Mouse (Mus musculus) limb, embryonic 15.5 days (tissue): ENCODE data around the gene Smg6. TPM values are rescaled to one million over a fixed set of nuclear protein-coding genes. Genes with fewer than 3 reads are reported as not detected.

Experiments used
- ATAC-seq: fragments of 200-750 bp; cut with Nextera tagmentation; 2 replicates; pipeline ENCODE4 v1.8.0; 2017; ENCODE audit warnings: low read depth, moderate TSS enrichment; ENCODE audit not compliant: insufficient number of reproducible peaks, low FRiP score, low TSS enrichment
- H3K27ac ChIP-seq: fragments of 300-500 bp; sonication (generic); 2 replicates; pipeline ENCODE4 v1.5.1; 2015; ENCODE audit warnings: moderate library complexity, mild to moderate bottlenecking, inconsistent platforms
- H3K27me3 ChIP-seq: fragments of 300-500 bp; sonication (generic); 2 replicates; pipeline ENCODE4 v1.6.1; 2015; ENCODE audit warnings: inconsistent platforms
- H3K36me3 ChIP-seq: fragments of 300-500 bp; sonication (generic); 2 replicates; pipeline ENCODE4 v1.6.1; 2015; ENCODE audit warnings: inconsistent platforms
- H3K4me1 ChIP-seq: fragments of 300-500 bp; sonication (generic); 2 replicates; pipeline ENCODE4 v1.6.1; 2015; ENCODE audit warnings: inconsistent platforms
- H3K4me2 ChIP-seq: fragments of 300-500 bp; sonication (generic); 2 replicates; pipeline ENCODE4 v1.6.1; 2015; ENCODE audit warnings: mild to moderate bottlenecking, inconsistent platforms
- H3K4me3 ChIP-seq: fragments of 300-500 bp; sonication (generic); 2 replicates; pipeline ENCODE4 v1.5.1; 2015; ENCODE audit warnings: mild to moderate bottlenecking, inconsistent platforms
- H3K9ac ChIP-seq: fragments of 300-500 bp; sonication (generic); 2 replicates; pipeline ENCODE4 v1.6.1; 2015; ENCODE audit warnings: inconsistent platforms
- H3K9me3 ChIP-seq: fragments of 300-500 bp; sonication (generic); 2 replicates; pipeline ENCODE4 v1.6.1; 2016; ENCODE audit warnings: inconsistent platforms
- WGBS: fragments of 180-500 bp; shearing (Covaris S2); methylation state at CpG from one replicate; pipeline ENCODE4 v1.1.7; 2015; 5-methylcytosine and 5-hydroxymethylcytosine counted together
- polyA plus RNA-seq: library from polyadenylated mRNA; unstranded; fragments of >200 nt; fragmentation: Nextera tagmentation; extraction: Ambion mirVana; gene quantifications from 2 replicates; pipeline ENCODE4 v1.2.1, GENCODE M21; 2015

Smg6 gene
- polyA plus RNA-seq, 1 experiment from 2014 or later: 17.6 TPM

- peaks cover 28% of the 10 kb centered on the region for H3K36me3 ChIP-seq
- peak overlapping the region; percentile 50; the same call in 1 of the 2 replicates for H3K27ac ChIP-seq
- ATAC-seq: no peak
- H3K9me3 ChIP-seq: no peaks in the 10 kb centered on the region
- no peak overlapping the region for H3K9ac ChIP-seq
- no peaks in the 10 kb centered on the region for H3K27me3 ChIP-seq
- H3K4me1 ChIP-seq: peaks cover 37% of the 10 kb centered on the region
- H3K4me2 ChIP-seq: no peak overlapping the region
- WGBS: 36% methylated on average over 5 of the region's 5 CpGs
- H3K4me3 ChIP-seq: no peak overlapping the region
Observed at GRCm38 (mm10) chr11:75156416-75156815, 230.8 kb downstream of the Smg6 start.

DNA sequence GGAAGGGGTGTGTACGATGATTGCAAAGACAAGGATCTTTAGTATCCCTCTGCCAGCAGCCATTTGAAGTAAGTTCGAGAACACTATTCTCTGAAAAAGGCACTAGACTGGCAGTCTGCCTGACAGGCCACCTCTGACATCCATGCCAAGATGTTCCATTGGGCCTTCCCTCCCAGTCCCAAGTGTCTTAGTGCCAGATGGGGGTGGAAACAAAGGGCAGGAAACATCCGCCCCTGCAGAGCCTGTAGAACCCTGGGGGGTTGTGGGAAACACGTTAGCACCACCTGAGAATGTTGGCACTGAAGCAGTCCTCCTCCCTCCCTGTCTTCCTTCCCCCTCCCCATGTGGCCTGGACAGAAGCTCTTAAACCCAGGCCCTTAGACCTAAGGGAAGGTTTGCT, 231.4 kb downstream of the Smg6 start:
- 25% methylated on average over 4 of the region's 4 CpGs for WGBS
- peaks cover 42% of the 10 kb centered on the region for H3K4me1 ChIP-seq
- ATAC-seq: no peak
- no peak overlapping the region for H3K4me2 ChIP-seq
- no peak overlapping the region for H3K4me3 ChIP-seq
- H3K9me3 ChIP-seq: no peaks in the 10 kb centered on the region
- H3K36me3 ChIP-seq: peaks cover 32% of the 10 kb centered on the region
- H3K27me3 ChIP-seq: no peaks in the 10 kb centered on the region
- H3K9ac ChIP-seq: no peak overlapping the region
- peak overlapping the region; percentile 33; the same call in 1 of the 2 replicates for H3K27ac ChIP-seq

DNA sequence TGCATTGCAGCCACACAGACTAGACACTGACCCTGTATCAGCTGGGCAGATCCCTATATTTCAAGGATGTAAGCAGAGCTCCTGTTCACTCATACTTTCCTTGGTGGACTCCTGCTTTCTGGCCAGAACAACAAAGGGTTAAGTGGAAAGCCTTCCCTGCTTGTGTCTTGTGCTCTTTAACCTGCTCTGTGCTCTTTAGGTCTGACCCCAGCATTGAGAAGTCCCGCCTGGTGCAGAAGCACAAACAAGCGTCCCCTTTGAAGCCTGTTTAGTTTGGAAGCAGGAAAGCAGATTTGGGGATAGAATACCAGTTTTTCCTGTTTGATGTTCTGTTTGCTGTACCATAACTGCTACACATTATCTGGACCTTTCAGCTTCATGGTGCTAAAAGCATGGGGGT, 232.3 kb downstream of the Smg6 start:
- peaks cover 41% of the 10 kb centered on the region for H3K36me3 ChIP-seq
- 32% methylated on average over 2 of the region's 2 CpGs for WGBS

GRCm38 (mm10) chr11:75158432-75158831, 232.8 kb downstream of the Smg6 start:
- H3K27ac ChIP-seq: peak overlapping the region; percentile 59; the same call in 1 of the 2 replicates
- H3K4me1 ChIP-seq: peaks cover 50% of the 10 kb centered on the region
- H3K4me2 ChIP-seq: no peak overlapping the region
- no peak for ATAC-seq
- no peaks in the 10 kb centered on the region for H3K9me3 ChIP-seq
- 86% methylated on average over 14 of the region's 14 CpGs for WGBS
- no peak overlapping the region for H3K9ac ChIP-seq
- peaks cover 45% of the 10 kb centered on the region for H3K36me3 ChIP-seq
- peaks cover 5% of the 10 kb centered on the region; the same call in 1 of the 2 replicates for H3K27me3 ChIP-seq
- no peak overlapping the region for H3K4me3 ChIP-seq

More for the DNA sequence above, 232.3 kb downstream of the Smg6 start:
- Histone ChIP-seq H3K27ac (0 out of 2 replicates have a peak overlapping the region, but pooled peaks have one; percentile 33), H3K4me3 (no peak overlapping the region), H3K27me3 (0 out of 2 replicates have a peak, but pooled peaks cover under 1% of the 10 kb centered on the region), H3K9ac (no peak overlapping the region), H3K4me1 (peaks cover 48% of the 10 kb centered on the region), H3K4me2 (no peak overlapping the region), H3K9me3 (no peaks in the 10 kb centered on the region)
- no peak for ATAC-seq

- ATAC-seq: no peak
- Histone ChIP-seq H3K27ac (peak overlapping the region; percentile 14; the same call in 1 of the 2 replicates), H3K4me2 (no peak overlapping the region), H3K4me3 (no peak overlapping the region), H3K9ac (no peak overlapping the region), H3K4me1 (peaks cover 55% of the 10 kb centered on the region), H3K27me3 (peaks cover 10% of the 10 kb centered on the region; the same call in 1 of the 2 replicates), H3K36me3 (peaks cover 55% of the 10 kb centered on the region), H3K9me3 (no peaks in the 10 kb centered on the region)
- WGBS: 76% methylated on average over 2 of the region's 2 CpGs
Observed at GRCm38 (mm10) chr11:75159564-75159963, 233.9 kb downstream of the Smg6 start.

GRCm38 (mm10) chr11:75160954-75161353, 235.3 kb downstream of the Smg6 start:
- Histone ChIP-seq H3K36me3 (peaks cover 59% of the 10 kb centered on the region), H3K27me3 (peaks cover 24% of the 10 kb centered on the region), H3K9me3 (no peaks in the 10 kb centered on the region), H3K4me2 (no peak overlapping the region), H3K4me3 (no peak overlapping the region), H3K9ac (0 out of 2 replicates have a peak overlapping the region, but pooled peaks have one; percentile 0), H3K27ac (peak overlapping the region; percentile 33), H3K4me1 (peaks cover 67% of the 10 kb centered on the region)
- ATAC-seq: no peak
- WGBS: 76% methylated on average over 7 of the region's 7 CpGs

DNA sequence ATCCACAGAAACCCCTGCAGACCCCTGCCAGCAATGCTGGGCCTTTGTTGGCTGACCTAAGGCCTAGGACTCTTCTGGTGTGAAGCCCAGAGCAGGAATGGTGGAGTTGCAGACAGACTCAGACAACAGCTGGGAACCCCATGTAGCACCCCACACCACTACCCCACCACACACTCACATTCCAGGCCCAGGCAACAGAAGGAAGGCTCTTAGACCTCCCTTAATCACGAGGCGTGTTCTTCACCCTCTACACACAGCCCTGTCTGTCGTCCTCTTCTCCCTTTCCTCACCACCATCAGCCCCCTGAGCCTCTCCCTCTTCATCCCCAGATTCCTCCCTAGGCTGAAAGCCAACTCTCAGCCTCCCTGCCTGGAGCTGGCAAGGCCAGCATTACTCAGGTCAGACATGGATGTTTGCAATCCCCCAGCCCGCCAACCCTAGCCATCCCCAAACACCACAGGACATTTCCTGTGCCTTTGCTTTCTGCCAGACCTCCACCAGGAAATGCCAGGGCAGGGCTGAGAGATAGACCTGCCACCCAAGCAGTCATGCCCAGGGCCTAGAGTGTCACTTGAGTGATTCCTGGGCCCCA, 235.9 kb downstream of the Smg6 start:
- H3K9me3 ChIP-seq: no peaks in the 10 kb centered on the region
- ATAC-seq: no peak
- H3K9ac ChIP-seq: 0 out of 2 replicates have a peak overlapping the region, but pooled peaks have one; percentile 0
- WGBS: 59% methylated on average over 4 of the region's 4 CpGs
- peaks cover 30% of the 10 kb centered on the region for H3K27me3 ChIP-seq
- H3K36me3 ChIP-seq: peaks cover 64% of the 10 kb centered on the region
- H3K4me1 ChIP-seq: peaks cover 68% of the 10 kb centered on the region
- H3K4me2 ChIP-seq: no peak overlapping the region
- peak overlapping the region; percentile 33 for H3K27ac ChIP-seq
- no peak overlapping the region for H3K4me3 ChIP-seq

GRCm38 (mm10) chr11:75162591-75163080, 237.0 kb downstream of the Smg6 start:
- Histone ChIP-seq H3K4me1 (peaks cover 69% of the 10 kb centered on the region), H3K27ac (peak overlapping the region; percentile 33; the same call in 1 of the 2 replicates), H3K4me3 (no peak overlapping the region), H3K27me3 (peaks cover 41% of the 10 kb centered on the region), H3K36me3 (peaks cover 64% of the 10 kb centered on the region), H3K9me3 (no peaks in the 10 kb centered on the region), H3K4me2 (no peak overlapping the region), H3K9ac (0 out of 2 replicates have a peak overlapping the region, but pooled peaks have one; percentile 14)
- ATAC-seq: no peak
- WGBS: 86% methylated on average over 12 of the region's 12 CpGs

DNA sequence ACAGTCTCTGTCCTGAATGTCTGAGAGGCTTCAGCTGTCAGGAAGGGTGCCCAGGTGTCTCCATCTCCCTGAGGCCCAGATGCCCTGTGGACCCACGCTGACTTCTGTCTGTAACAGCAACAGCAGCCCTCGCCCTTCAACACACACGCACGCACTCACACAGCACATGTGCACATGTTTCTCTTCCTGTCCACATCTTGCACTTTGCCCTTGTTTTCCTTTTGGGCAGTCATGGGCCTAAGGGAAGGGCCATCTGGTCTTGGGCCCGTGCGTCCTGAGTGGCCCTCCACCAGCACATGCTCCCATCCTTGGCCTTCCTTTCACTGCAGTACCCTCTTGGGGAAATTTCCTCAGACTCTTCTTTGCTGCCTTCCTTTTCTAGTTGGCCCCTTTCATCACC, 237.8 kb downstream of the Smg6 start:
- H3K27ac ChIP-seq: peak overlapping the region; percentile 14

DNA sequence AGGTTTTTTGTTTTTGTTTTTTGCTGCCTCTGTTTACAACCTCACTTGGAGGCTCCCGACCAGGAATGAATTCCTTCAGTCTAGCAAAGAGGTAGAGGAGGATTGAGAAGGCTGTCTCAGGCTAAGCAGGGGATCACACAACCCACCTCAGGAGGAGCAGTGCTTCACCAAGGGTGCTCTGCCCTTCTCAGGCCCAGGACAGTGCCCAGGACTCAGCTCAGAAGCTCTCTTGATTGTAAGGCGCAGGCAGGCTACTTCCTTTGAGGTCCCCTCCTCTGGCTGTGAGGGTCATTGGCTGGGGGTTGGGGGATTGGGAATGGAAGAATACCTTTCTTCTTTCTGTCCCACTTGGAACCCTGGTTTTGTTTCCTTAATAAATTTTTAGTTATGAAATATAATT, 238.4 kb downstream of the Smg6 start:
- peak overlapping the region; percentile 93; the same call in 1 of the 2 replicates for H3K4me2 ChIP-seq
- WGBS: 76% methylated on average over 2 of the region's 2 CpGs
- H3K27ac ChIP-seq: peak overlapping the region; percentile 14; the same call in 1 of the 2 replicates
- H3K27me3 ChIP-seq: peaks cover 45% of the 10 kb centered on the region
- H3K4me3 ChIP-seq: peak overlapping the region; percentile 71; the same call in 1 of the 2 replicates
- no peak for ATAC-seq
- peaks cover 73% of the 10 kb centered on the region for H3K4me1 ChIP-seq
- H3K9ac ChIP-seq: no peak overlapping the region
- H3K36me3 ChIP-seq: peaks cover 62% of the 10 kb centered on the region
- H3K9me3 ChIP-seq: no peaks in the 10 kb centered on the region

More for the DNA sequence above, 237.8 kb downstream of the Smg6 start:
- 73% methylated on average over 6 of the region's 6 CpGs for WGBS
- Histone ChIP-seq H3K9me3 (no peaks in the 10 kb centered on the region), H3K36me3 (peaks cover 64% of the 10 kb centered on the region), H3K4me2 (no peak overlapping the region), H3K27me3 (peaks cover 45% of the 10 kb centered on the region), H3K4me1 (peaks cover 72% of the 10 kb centered on the region), H3K4me3 (no peak overlapping the region), H3K9ac (0 out of 2 replicates have a peak overlapping the region, but pooled peaks have one; percentile 14)
- no peak for ATAC-seq

- 20% methylated on average over 14 of the region's 15 CpGs for WGBS
- H3K27ac ChIP-seq: peak overlapping the region; percentile 92; the same call in 1 of the 2 replicates
- peaks cover 56% of the 10 kb centered on the region for H3K36me3 ChIP-seq
- H3K9ac ChIP-seq: no peak overlapping the region
- H3K9me3 ChIP-seq: no peaks in the 10 kb centered on the region
- peak overlapping the region; percentile 93 for H3K4me2 ChIP-seq
- ATAC-seq: no peak
- H3K27me3 ChIP-seq: peaks cover 47% of the 10 kb centered on the region
- H3K4me3 ChIP-seq: peak overlapping the region; percentile 71
- H3K4me1 ChIP-seq: peaks cover 77% of the 10 kb centered on the region
Observed at GRCm38 (mm10) chr11:75164750-75165149, 239.1 kb downstream of the Smg6 start.
